18 mouse cellular contexts compared by ENCODE assay signal in genomic region chr16:29656187-29656825, GRCm38 (mm10).
DNase-seq lines count a peak whose midpoint lies in the region; ATAC-seq and TF ChIP-seq lines count a peak whose summit lies in the region.
"Had no signal": no experiment of that assay in that cellular context is flagged by ENCODE, and none has a peak within 500 bp of the region (broad histone marks: within the 10 kb centered on the region; RNA-seq: fewer than 3 reads in every experiment).

No protein-coding gene starts in this region.

- H3K36me3 ChIP-seq in lung, embryonic 14.5 days (ENCODE audit: insufficient read depth): peaks cover 8% of the 10 kb centered on the region
- H3K36me3 ChIP-seq in intestine, embryonic 14.5 days (ENCODE audit: control insufficient read depth, insufficient read depth, low read length): peaks cover 10% of the 10 kb centered on the region
- 0 out of 2 replicates have a peak, but pooled peaks cover 3% of the 10 kb centered on the region for H3K36me3 ChIP-seq in liver, embryonic 11.5 days (ENCODE audit: control insufficient read depth, insufficient read depth, low read length)
- peaks cover under 1% of the 10 kb centered on the region; the same call in 1 of the 2 replicates for H3K36me3 ChIP-seq in stomach, embryonic 14.5 days (ENCODE audit: control insufficient read depth, insufficient read depth, low read length)
- peaks cover 3% of the 10 kb centered on the region; the same call in 1 of the 2 replicates for H3K36me3 ChIP-seq in hindbrain, embryonic 16.5 days (ENCODE audit: control insufficient read depth, insufficient read depth, low read length)

- 67% methylated on average over 9 of the region's 9 CpGs for WGBS in lung, embryonic 14.5 days
- whole genome bisulfite sequencing in intestine, embryonic 14.5 days: 73% methylated on average over 9 of the region's 9 CpGs
- 74% methylated on average over 9 of the region's 9 CpGs for WGBS in liver, embryonic 11.5 days
- WGBS in stomach, embryonic 14.5 days: 71% methylated on average over 9 of the region's 9 CpGs
- WGBS in hindbrain, embryonic 16.5 days: 41% methylated on average over 9 of the region's 9 CpGs

- peak; percentile 26; the same call in 1 of the 2 replicates for ATAC-seq in lung, embryonic 14.5 days (ENCODE audit: insufficient read depth)
- peak; percentile 79 for ATAC-seq in intestine, embryonic 14.5 days (replicated peaks; ENCODE audit: low FRiP score, low TSS enrichment, low read depth)
- ATAC-seq in liver, embryonic 11.5 days (replicated peaks; ENCODE audit: low FRiP score): peak; percentile 47; the same call in 1 of the 2 replicates
- peak; percentile 79 for ATAC-seq in stomach, embryonic 14.5 days (ENCODE audit: insufficient number of reproducible peaks, insufficient read depth, low FRiP score, low read depth)
- ATAC-seq in hindbrain, embryonic 16.5 days: no peak

- no peak for DNase-seq in lung, embryonic 14.5 days
- DNase-seq in lung, postnatal 25 days (ENCODE audit: low spot score): no peak
- no peak for DNase-seq in intestine, embryonic 14.5 days (ENCODE audit: low spot score)
- no peak for DNase-seq in liver, embryonic 11.5 days (ENCODE audit: low spot score)
- no peak for DNase-seq in adrenal gland, adult 2 months
- DNase-seq in urinary bladder, postnatal 4 days (ENCODE audit: low spot score in 2 of 2): no peak
- DNase-seq: cerebellum, adult 11-12 months; gastrocnemius, postnatal 36 days; heart, postnatal 14 days; kidney, adult 2 months; kidney, postnatal 14 days; spleen, adult 18-20 months; thymus, postnatal 14 days had no signal

- H3K27ac ChIP-seq in lung, embryonic 14.5 days (ENCODE audit: low read depth): no peak overlapping the region
- H3K27ac ChIP-seq in intestine, embryonic 14.5 days (ENCODE audit: low read depth): no peak overlapping the region
- H3K27ac ChIP-seq in liver, embryonic 11.5 days (ENCODE audit: low read depth, low read length): no peak overlapping the region
- H3K27ac ChIP-seq in stomach, embryonic 14.5 days (ENCODE audit: low read length): no peak overlapping the region
- no peak overlapping the region for H3K27ac ChIP-seq in hindbrain, embryonic 16.5 days (ENCODE audit: low read depth, low read length)
- H3K27ac ChIP-seq: hindbrain, embryonic 13.5 days had no signal

- no peak for TF ChIP-seq CTCF in lung, embryonic 14.5 days (IDR thresholded peaks at IDR 0.05; ENCODE audit: low read depth)

- no peaks in the 10 kb centered on the region for H3K27me3 ChIP-seq in lung, embryonic 14.5 days (ENCODE audit: insufficient read depth, low read length)
- no peaks in the 10 kb centered on the region for H3K27me3 ChIP-seq in intestine, embryonic 14.5 days (replicated peaks; ENCODE audit: control insufficient read depth, insufficient read depth, low read length)
- H3K27me3 ChIP-seq in liver, embryonic 11.5 days (replicated peaks; ENCODE audit: control insufficient read depth, insufficient read depth, low read length): no peaks in the 10 kb centered on the region
- H3K27me3 ChIP-seq in stomach, embryonic 14.5 days (ENCODE audit: control insufficient read depth, insufficient read depth, low read length): no peaks in the 10 kb centered on the region
- H3K27me3 ChIP-seq in hindbrain, embryonic 16.5 days (replicated peaks; ENCODE audit: control insufficient read depth, insufficient read depth, low read length): peaks cover 7% of the 10 kb centered on the region

- no peak overlapping the region for H3K4me2 ChIP-seq in lung, embryonic 14.5 days
- no peak overlapping the region for H3K4me2 ChIP-seq in intestine, embryonic 14.5 days (ENCODE audit: low read length)
- H3K4me2 ChIP-seq in liver, embryonic 11.5 days: no peak overlapping the region
- no peak overlapping the region for H3K4me2 ChIP-seq in stomach, embryonic 14.5 days (replicated peaks; ENCODE audit: low read depth, low read length)
- H3K4me2 ChIP-seq in hindbrain, embryonic 16.5 days (ENCODE audit: low read length): no peak overlapping the region
- H3K4me2 ChIP-seq: heart, embryonic 11.5 days; hindbrain, embryonic 13.5 days had no signal

- 0 out of 2 replicates have a peak, but pooled peaks cover 8% of the 10 kb centered on the region for H3K4me1 ChIP-seq in lung, embryonic 14.5 days (ENCODE audit: insufficient read depth)
- H3K4me1 ChIP-seq in intestine, embryonic 14.5 days (replicated peaks; ENCODE audit: control insufficient read depth, insufficient read depth, low read length): peaks cover 6% of the 10 kb centered on the region; the same call in 1 of the 2 replicates
- no peaks in the 10 kb centered on the region; the same call in 1 of the 2 replicates for H3K4me1 ChIP-seq in liver, embryonic 11.5 days (replicated peaks; ENCODE audit: control insufficient read depth, insufficient read depth, low read length)
- peaks cover 6% of the 10 kb centered on the region; the same call in 1 of the 2 replicates for H3K4me1 ChIP-seq in stomach, embryonic 14.5 days (ENCODE audit: control insufficient read depth, insufficient read depth, low read length)
- peaks cover 4% of the 10 kb centered on the region for H3K4me1 ChIP-seq in hindbrain, embryonic 16.5 days (ENCODE audit: control insufficient read depth, insufficient read depth, low read depth, low read length)

- no peak overlapping the region for H3K4me3 ChIP-seq in lung, embryonic 14.5 days (ENCODE audit: low read depth, low read length)
- no peak overlapping the region for H3K4me3 ChIP-seq in intestine, embryonic 14.5 days (ENCODE audit: low read depth, low read length)
- H3K4me3 ChIP-seq in liver, embryonic 11.5 days (ENCODE audit: low read depth, low read length): no peak overlapping the region
- no peak overlapping the region for H3K4me3 ChIP-seq in stomach, embryonic 14.5 days (ENCODE audit: low read depth, low read length)
- no peak overlapping the region for H3K4me3 ChIP-seq in hindbrain, embryonic 16.5 days (ENCODE audit: low read length)
- H3K4me3 ChIP-seq: hindbrain, embryonic 13.5 days had no signal

- no peak overlapping the region for H3K9ac ChIP-seq in lung, embryonic 14.5 days
- H3K9ac ChIP-seq in intestine, embryonic 14.5 days (ENCODE audit: low read length): no peak overlapping the region
- no peak overlapping the region for H3K9ac ChIP-seq in liver, embryonic 11.5 days (ENCODE audit: low read depth, low read length)
- H3K9ac ChIP-seq in stomach, embryonic 14.5 days (replicated peaks; ENCODE audit: low read depth, low read length): no peak overlapping the region
- no peak overlapping the region for H3K9ac ChIP-seq in hindbrain, embryonic 16.5 days (ENCODE audit: low read depth, low read length)
- H3K9ac ChIP-seq: hindbrain, embryonic 13.5 days had no signal

- no peaks in the 10 kb centered on the region for H3K9me3 ChIP-seq in lung, embryonic 14.5 days (ENCODE audit: low read depth, low read length)
- no peaks in the 10 kb centered on the region for H3K9me3 ChIP-seq in intestine, embryonic 14.5 days (ENCODE audit: control insufficient read depth, low read length)
- no peaks in the 10 kb centered on the region for H3K9me3 ChIP-seq in liver, embryonic 11.5 days (ENCODE audit: control insufficient read depth, low read length)
- no peaks in the 10 kb centered on the region for H3K9me3 ChIP-seq in stomach, embryonic 14.5 days (ENCODE audit: control insufficient read depth, low read depth, low read length)
- no peaks in the 10 kb centered on the region for H3K9me3 ChIP-seq in hindbrain, embryonic 16.5 days (ENCODE audit: control insufficient read depth, low read length)
- H3K9me3 ChIP-seq: G1E; hindbrain, embryonic 13.5 days had no signal
